Mouse (Mus musculus) thymus, postnatal 25 days (tissue): Measurements from ENCODE around the gene Gm13272.
"Not testable (repeated sequence)": the region's sequence is repeated elsewhere in the genome, so short reads cannot be mapped to it uniquely, and the experiment has no call there.

ENCODE experiments used
- DNase-seq: peaks from one replicate; pipeline ENCODE4 v3.0.0; 2022

Gene Gm13272

GRCm38 (mm10) chr4:88779550-88779949 is at the start of gene Gm13272:
Gm13272 (plus strand) TSS chr4:88779850.
- not testable (repeated sequence) for DNase-seq

GRCm38 (mm10) chr4:88738480-88738879 is 41.2 kb upstream of the Gm13272 start:
- DNase-seq = peak; percentile 79

- DNase-seq = no peak
Measured at GRCm38 (mm10) chr4:88739036-88739435, 40.6 kb upstream of the Gm13272 start.

DNA sequence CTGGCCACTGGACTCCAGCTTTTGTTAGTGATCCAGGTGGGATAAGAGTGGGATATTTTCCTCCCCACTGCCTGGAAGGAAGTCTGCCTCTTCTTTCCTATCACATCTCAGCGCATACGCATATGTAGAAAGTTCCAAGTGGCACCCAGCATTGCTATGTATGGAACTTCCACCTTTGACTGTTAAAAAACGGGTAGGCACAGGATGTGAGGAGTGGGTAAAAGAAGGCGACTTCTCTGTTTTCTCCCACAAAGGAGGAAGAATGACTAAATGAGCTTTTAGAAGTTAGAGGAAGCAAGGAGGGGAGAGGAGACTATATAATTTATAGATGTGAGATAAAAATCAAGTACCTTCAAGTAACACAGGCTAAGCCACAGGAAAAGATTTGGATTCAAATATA is 38.2 kb upstream of the Gm13272 start:
- no peak for DNase-seq

DNA sequence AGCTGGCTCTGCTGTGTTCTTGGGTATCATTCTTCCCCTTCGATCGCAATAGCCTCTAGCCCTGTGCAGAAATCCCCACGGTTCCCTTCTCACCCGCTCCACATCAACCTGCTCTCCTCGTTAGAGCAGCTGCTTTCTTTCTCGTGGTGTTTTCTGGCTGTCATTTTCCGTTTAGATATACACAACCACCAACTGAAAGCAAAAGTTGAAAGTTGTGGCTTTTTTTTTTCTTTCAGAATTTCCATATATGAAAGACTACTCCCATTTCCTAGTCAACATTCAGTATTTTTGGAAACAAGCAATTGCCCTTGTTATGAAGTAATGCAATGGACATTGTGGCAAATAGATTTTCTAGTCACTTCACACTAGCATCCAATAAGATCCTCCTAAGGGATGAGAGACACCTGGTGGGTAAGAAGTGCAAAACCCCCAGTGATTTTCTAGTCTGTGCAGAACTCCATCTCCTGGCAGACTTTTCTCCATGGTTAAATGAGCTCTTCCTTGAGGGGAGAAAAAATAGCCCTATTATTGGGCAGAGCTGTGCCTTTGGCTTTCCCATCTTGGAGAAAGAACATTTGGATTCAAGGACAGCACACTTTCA is 36.8 kb upstream of the Gm13272 start:
- DNase-seq = no peak

- DNase-seq = peak; percentile 26
Measured at GRCm38 (mm10) chr4:88744207-88744606, 35.4 kb upstream of the Gm13272 start.

- DNase-seq = no peak
Measured at GRCm38 (mm10) chr4:88749926-88750325, 29.7 kb upstream of the Gm13272 start.

- DNase-seq = peak; percentile 68
Measured at GRCm38 (mm10) chr4:88754818-88755340, 24.8 kb upstream of the Gm13272 start, which contains the start of gene Gm13271. Gm13271 (plus strand) TSS chr4:88754868.

DNA sequence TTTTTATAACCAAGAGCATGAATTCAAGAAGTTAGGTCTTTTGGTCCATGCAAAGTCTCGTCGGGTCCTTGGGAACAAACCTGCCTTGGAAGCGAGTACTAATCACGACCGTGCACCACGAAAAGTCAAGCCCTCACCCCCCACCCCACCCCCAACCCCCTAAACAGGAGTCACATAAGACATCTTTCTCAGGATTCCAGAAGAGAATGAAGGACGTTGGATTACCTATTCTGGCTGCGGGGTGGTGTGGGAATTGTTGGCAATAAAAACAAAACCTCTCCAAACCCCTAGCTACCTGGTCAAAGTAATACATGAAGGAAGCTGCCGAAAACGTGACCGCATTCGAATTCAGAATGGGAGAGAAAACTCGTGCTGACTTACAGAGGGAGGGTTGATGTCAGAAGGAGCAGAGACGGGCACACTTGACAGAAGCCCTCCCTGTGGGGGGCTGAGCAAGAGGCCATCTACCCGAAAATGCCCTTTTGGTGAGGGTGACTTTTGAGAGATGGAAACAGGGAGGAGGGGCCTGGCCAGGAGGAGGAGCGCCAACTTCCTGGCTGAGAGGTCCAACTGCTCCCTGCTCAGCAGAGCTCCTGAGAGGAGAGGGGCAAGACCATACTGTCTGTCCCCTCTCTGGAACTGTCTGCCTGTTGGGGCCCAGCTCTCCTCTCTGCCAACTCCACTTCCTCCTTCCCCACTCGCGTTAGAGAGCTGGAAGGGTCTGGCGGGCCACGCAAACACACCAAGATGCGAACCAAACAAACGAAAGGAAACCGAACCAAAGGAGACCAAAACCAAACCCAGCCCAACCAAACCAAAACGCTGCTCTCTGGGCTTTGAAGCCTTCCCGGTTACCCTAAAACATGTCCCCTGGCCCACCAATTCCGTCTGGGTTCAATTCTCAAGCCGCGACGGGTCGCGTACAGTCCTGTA is 22.8 kb upstream of the Gm13272 start:
- peak; percentile 37 for DNase-seq

- peak; percentile 90 for DNase-seq
Measured at GRCm38 (mm10) chr4:88757628-88758031, 22.0 kb upstream of the Gm13272 start.

- DNase-seq = not testable (repeated sequence)
Measured at GRCm38 (mm10) chr4:88758751-88759150, 20.9 kb upstream of the Gm13272 start.

GRCm38 (mm10) chr4:88759610-88760268 is 19.9 kb upstream of the Gm13272 start, which contains the start of gene Gm13283:
Gm13283 (plus strand) TSS chr4:88760119.
- DNase-seq = peak; percentile 28

DNA sequence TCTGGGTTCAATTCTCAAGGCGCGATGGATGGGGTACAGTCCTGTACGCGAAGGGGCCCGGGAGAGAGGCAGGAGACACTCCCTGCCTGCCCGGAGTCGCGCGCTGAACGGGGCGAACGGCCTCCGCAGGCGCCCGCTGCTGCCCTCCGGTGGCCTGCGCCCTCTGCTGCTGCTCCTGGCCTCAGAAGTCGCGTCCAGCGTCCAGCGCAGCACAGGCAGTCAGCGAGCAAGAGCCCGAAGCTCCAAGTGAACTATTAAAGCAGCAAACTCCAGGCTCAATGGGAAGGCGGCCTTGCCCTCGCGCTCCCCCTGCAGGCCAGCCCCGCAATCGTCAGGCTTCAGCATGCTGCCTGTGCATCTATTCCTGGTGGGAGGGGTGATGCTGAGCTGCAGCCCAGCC is 19.2 kb upstream of the Gm13272 start:
- DNase-seq = peak; percentile 55

- peak; percentile 90 for DNase-seq
Measured at GRCm38 (mm10) chr4:88761776-88762175, 17.9 kb upstream of the Gm13272 start.

DNA sequence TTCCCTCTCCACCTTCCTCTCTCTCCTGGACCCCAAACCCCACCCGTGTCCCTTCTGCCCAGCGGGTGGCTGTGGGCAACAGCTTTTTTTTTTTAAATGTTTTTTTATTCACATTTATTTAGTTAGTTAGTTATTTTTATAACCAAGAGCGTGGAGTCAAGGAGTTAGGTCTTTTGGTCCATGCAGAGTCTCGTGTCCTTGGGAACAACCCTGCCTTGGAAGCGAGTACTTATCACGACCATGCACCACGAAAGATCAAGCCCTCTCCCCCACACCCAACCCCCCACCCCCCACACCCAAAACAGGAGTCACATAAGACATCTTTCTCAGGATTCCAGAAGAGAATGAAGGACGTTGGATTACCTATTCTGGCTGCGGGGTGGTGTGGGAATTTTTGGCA is 17.3 kb upstream of the Gm13272 start:
- peak; percentile 24 for DNase-seq

GRCm38 (mm10) chr4:88763384-88764018 is 16.1 kb upstream of the Gm13272 start:
- peak; percentile 38 for DNase-seq

GRCm38 (mm10) chr4:88773534-88773933 is 6.1 kb upstream of the Gm13272 start, which contains the start of gene Gm13290:
Gm13290 (plus strand) TSS chr4:88773834.
- DNase-seq = not testable (repeated sequence)

- DNase-seq = not testable (repeated sequence)
Measured at GRCm38 (mm10) chr4:88776622-88777021, 3.0 kb upstream of the Gm13272 start, which contains the start of gene Gm13289. Gm13289 (plus strand) TSS chr4:88776922.

GRCm38 (mm10) chr4:88780320-88780719 is 670 bp downstream of the Gm13272 start:
- DNase-seq = not testable (repeated sequence)

DNA sequence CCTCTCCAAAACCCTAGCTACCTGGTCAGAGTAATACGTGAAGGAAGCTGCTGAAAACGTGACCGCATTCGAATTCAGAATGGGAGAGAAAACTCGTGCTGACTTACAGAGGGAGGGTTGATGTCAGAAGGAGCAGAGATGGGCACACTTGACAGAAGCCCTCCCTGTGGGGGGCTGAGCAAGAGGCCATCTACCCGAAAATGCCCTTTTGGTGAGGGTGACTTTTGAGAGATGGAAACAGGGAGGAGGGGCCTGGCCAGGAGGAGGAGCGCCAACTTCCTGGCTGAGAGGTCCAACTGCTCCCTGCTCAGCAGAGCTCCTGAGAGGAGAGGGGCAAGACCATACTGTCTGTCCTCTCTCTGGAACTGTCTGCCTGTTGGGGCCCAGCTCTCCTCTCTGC is 2.2 kb downstream of the Gm13272 start, which contains the start of gene Ifnz:
Gene Ifnz (plus strand): TSS at position 301 of the 400 bp plus-strand sequence.
- DNase-seq = not testable (repeated sequence)

- not testable (repeated sequence) for DNase-seq
Measured at GRCm38 (mm10) chr4:88782335-88782734, 2.7 kb downstream of the Gm13272 start.

DNA sequence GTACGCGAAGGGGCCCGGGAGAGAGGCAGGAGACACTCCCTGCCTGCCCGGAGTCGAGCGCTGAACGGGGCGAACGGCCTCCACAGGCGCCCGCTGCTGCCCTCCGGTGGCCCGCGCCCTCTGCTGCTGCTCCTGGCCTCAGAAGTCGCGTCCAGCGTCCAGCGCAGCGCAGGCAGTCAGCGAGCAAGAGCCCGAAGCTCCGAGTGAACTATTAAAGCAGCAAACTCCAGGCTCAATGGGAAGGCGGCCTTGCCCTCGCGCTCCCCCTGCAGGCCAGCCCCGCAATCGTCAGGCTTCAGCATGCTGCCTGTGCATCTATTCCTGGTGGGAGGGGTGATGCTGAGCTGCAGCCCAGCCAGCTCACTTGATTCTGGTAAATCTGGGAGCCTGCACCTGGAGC is 5.8 kb downstream of the Gm13272 start, which contains the start of gene Gm13276:
Gene Gm13276 (plus strand): TSS at position 301 of the 400 bp plus-strand sequence.
- DNase-seq = not testable (repeated sequence)
